Mouse (Mus musculus) macrophage (primary cell): Measurements from ENCODE around the gene Abcb11. TPM values are rescaled to one million over a fixed set of nuclear protein-coding genes. Genes with fewer than 3 reads are reported as not detected.

ENCODE experiments used
- H3K27ac ChIP-seq: fragments of 350-480 bp; formaldehyde crosslinking; 2 replicates; pipeline ENCODE4 v1.9.0; 2021
- H3K36me3 ChIP-seq: fragments of 350-480 bp; formaldehyde crosslinking; 2 replicates; pipeline ENCODE4 v1.9.0; 2021; ENCODE audit errors: inconsistent target
- H3K4me3 ChIP-seq: fragments of 350-480 bp; formaldehyde crosslinking; 2 replicates; pipeline ENCODE4 v1.9.0; 2021; ENCODE audit errors: inconsistent target
- H3K79me2 ChIP-seq: fragments of 350-480 bp; formaldehyde crosslinking; 2 replicates; pipeline ENCODE4 v1.9.0; 2021; ENCODE audit errors: inconsistent target
- WGBS: methylation state at CpG from one replicate; pipeline ENCODE4 v1.1.7; 2026; ENCODE audit warnings: inconsistent platforms; ENCODE audit not compliant: missing documents; 5-methylcytosine and 5-hydroxymethylcytosine counted together
- polyA plus RNA-seq: library from polyadenylated mRNA; stranded (reverse); fragments of 250-400 nt; gene quantifications from 3 replicates; pipeline ENCODE4 v1.2.4, GENCODE M21; 2018; ENCODE audit warnings: inconsistent platforms

The Abcb11 gene
- polyA plus RNA-seq, 1 experiment from 2014 or later = not detected

DNA sequence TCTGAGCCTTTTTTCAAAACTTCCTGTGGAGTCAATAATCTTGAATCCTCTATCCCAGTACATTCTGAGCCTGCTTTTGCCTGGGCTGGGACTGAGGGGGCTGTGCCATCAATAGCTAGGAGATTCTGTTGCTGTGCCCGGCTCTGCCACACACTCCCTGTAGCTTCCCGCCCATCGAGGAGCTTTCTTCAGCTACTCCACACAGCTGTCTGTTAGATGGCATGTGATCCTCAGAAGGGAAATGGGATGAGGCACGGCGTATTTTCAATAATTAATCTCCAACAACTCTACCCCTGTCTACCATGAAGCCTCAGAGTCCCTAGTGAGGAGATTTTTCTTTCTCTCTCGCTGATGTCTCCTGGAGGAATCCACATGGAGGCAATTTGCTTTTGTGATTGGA, 113.8 kb downstream of the Abcb11 start:
- 95% methylated on average over 6 of the region's 6 CpGs for WGBS
- Histone ChIP-seq H3K36me3 (no peaks in the 10 kb centered on the region), H3K79me2 (no peaks in the 10 kb centered on the region), H3K4me3 (no peak overlapping the region), H3K27ac (no peak overlapping the region)

- 88% methylated on average over 9 of the region's 9 CpGs for WGBS
- no peak overlapping the region for H3K27ac ChIP-seq
- H3K79me2 ChIP-seq = no peaks in the 10 kb centered on the region
- H3K4me3 ChIP-seq = no peak overlapping the region
- H3K36me3 ChIP-seq = no peaks in the 10 kb centered on the region
Measured at GRCm38 (mm10) chr2:69226876-69227275, 115.5 kb downstream of the Abcb11 start.

DNA sequence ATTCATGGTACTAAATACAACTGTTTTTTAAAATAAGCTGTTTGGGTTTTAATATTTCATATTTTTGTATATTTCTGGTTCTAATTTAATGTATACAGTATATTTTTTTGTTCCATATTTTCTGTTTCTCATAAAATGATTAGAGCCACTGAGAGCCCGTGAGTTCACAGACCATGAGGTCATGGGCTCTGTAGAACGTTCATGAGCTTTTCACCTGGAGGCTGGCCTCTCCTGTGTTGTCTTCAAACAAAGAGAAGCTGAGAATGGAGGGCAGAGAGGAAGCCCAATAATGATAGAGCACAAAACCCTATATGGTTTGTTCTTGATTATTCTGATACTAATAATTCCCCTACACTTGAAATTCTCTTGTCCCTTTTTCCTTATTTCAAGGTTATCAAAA, 117.7 kb downstream of the Abcb11 start:
- Histone ChIP-seq H3K36me3 (no peaks in the 10 kb centered on the region), H3K79me2 (no peaks in the 10 kb centered on the region), H3K4me3 (no peak overlapping the region), H3K27ac (no peak overlapping the region)
- 74% methylated on average over 2 of the region's 2 CpGs for WGBS

GRCm38 (mm10) chr2:69222815-69223214, 119.6 kb downstream of the Abcb11 start:
- no peak overlapping the region for H3K27ac ChIP-seq
- no peaks in the 10 kb centered on the region for H3K79me2 ChIP-seq
- H3K36me3 ChIP-seq = no peaks in the 10 kb centered on the region
- H3K4me3 ChIP-seq = no peak overlapping the region
- 94% methylated on average over 10 of the region's 10 CpGs for WGBS

GRCm38 (mm10) chr2:69221868-69222416, 120.5 kb downstream of the Abcb11 start:
- Histone ChIP-seq H3K27ac (no peak overlapping the region), H3K4me3 (no peak overlapping the region), H3K79me2 (no peaks in the 10 kb centered on the region), H3K36me3 (no peaks in the 10 kb centered on the region)
- WGBS = 91% methylated on average over 5 of the region's 5 CpGs

- Histone ChIP-seq H3K36me3 (no peaks in the 10 kb centered on the region), H3K4me3 (no peak overlapping the region), H3K79me2 (no peaks in the 10 kb centered on the region), H3K27ac (no peak overlapping the region)
- 95% methylated on average over 7 of the region's 7 CpGs for WGBS
Measured at GRCm38 (mm10) chr2:69215242-69215641, 127.2 kb downstream of the Abcb11 start.

DNA sequence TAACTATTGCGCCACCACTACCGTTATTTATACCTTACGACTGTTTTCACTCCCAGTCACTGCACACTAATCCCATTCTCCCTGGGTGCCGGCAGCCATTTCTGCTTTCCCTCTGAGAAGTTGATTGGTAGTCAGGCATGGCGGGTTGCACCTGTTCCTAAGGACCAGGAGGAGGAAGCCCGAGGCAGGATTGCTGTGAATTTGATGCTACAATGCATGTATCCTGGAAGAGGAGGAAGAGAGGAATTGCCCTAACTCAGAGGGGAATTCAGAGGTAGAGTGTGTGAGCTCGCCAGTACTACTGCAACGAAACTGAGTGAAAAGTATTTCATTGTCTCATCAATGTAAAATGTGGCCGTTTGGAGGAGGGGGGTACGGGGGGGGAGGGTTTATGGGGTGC, 129.8 kb downstream of the Abcb11 start:
- Histone ChIP-seq H3K4me3 (no peak overlapping the region), H3K36me3 (no peaks in the 10 kb centered on the region), H3K79me2 (no peaks in the 10 kb centered on the region), H3K27ac (no peak overlapping the region)
- WGBS = 84% methylated on average over 10 of the region's 10 CpGs

DNA sequence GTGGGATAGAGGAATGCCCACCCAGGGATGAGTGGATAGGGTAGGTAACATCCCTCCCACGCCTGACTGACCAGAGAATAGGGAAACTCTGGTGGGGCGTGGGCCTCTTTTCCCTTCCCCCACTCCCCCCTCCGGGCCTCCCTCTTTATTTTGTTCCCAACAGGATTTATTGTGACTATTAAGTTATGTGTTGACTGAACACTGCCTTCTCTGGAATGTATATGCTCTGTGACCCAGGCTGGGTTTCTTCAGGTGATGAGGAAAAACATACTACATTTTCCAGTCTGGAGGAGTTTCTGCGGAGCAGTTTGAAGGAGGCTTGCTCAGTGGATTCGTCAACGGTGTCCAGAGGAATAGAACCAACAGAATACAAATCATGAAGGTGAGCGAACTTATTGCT, 131.6 kb downstream of the Abcb11 start, which contains the start of gene G6pc2:
Gene G6pc2, plus strand, starts transcription at position 301 of the 400 bp plus-strand sequence.
- H3K36me3 ChIP-seq = no peaks in the 10 kb centered on the region
- WGBS = 92% methylated on average over 6 of the region's 7 CpGs
- H3K4me3 ChIP-seq = no peak within 1 kb of the TSS
- no peak within 1 kb of the TSS for H3K27ac ChIP-seq
- H3K79me2 ChIP-seq = no peaks in the 10 kb centered on the region

DNA sequence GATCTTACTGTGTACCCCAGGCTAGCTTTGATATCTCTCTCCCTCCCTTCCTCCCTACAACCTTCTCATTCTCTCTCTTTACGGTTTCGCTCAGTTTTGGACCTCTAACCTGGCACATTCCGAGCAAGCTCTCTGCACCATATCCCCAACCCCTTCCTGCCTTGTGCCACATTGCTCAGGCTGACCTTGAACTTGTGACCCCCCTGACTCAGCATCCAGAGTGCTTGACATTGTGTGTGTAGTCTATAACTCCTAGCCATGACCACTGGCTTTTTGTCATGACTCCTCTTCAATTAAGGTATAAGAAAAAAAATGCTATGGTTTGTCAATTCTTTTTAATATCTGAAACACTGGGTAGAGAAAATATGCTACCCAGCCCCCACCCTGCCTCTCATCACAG, 132.7 kb downstream of the Abcb11 start:
- WGBS = 87% methylated on average over 3 of the region's 3 CpGs
- Histone ChIP-seq H3K36me3 (no peaks in the 10 kb centered on the region), H3K27ac (no peak overlapping the region), H3K79me2 (peaks cover 10% of the 10 kb centered on the region), H3K4me3 (no peak overlapping the region)

GRCm38 (mm10) chr2:69206523-69206922, 135.9 kb downstream of the Abcb11 start:
- peaks cover 16% of the 10 kb centered on the region for H3K79me2 ChIP-seq
- H3K27ac ChIP-seq = no peak overlapping the region
- WGBS = 29% methylated on average over 7 of the region's 7 CpGs
- H3K36me3 ChIP-seq = no peaks in the 10 kb centered on the region; the same call in 1 of the 2 replicates
- peak overlapping the region; percentile 83 for H3K4me3 ChIP-seq

GRCm38 (mm10) chr2:69205791-69206351, 136.5 kb downstream of the Abcb11 start, which contains the start of gene Spc25:
TSS of gene Spc25 (minus strand) at chr2:69206194.
- Histone ChIP-seq H3K36me3 (no peaks in the 10 kb centered on the region; the same call in 1 of the 2 replicates), H3K4me3 (peak within 1 kb of the TSS; percentile 83), H3K79me2 (peaks cover 16% of the 10 kb centered on the region), H3K27ac (peak within 1 kb of the TSS; percentile 37)
- 2% methylated on average over 46 of the region's 46 CpGs for WGBS

GRCm38 (mm10) chr2:69205185-69205584, 137.2 kb downstream of the Abcb11 start:
- Histone ChIP-seq H3K36me3 (no peaks in the 10 kb centered on the region; the same call in 1 of the 2 replicates), H3K4me3 (peak overlapping the region; percentile 83), H3K27ac (peak overlapping the region; percentile 37), H3K79me2 (peaks cover 16% of the 10 kb centered on the region)
- whole genome bisulfite sequencing = 31% methylated on average over 6 of the region's 6 CpGs

DNA sequence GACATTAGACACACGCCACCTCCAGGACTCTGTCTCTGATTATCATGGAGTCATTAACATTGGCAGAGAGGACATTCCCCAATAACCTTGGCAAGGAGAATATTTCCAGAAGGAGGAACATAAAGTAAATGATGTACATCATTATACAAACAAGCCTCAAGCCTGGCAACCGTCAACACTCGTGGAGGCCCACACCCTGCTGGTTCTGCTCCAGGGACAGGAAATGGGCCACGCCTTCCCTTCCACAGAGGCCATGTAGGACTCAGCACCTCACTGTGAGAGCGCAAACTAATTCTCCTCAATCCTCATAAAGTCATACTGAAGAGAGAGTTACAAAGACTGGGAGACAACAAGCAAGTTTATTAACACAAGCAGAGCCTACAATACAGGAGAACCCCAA, 148.9 kb downstream of the Abcb11 start:
- Histone ChIP-seq H3K27ac (no peak overlapping the region), H3K79me2 (no peaks in the 10 kb centered on the region), H3K4me3 (no peak overlapping the region), H3K36me3 (no peaks in the 10 kb centered on the region)
- WGBS = 100% methylated on average over 5 of the region's 5 CpGs

DNA sequence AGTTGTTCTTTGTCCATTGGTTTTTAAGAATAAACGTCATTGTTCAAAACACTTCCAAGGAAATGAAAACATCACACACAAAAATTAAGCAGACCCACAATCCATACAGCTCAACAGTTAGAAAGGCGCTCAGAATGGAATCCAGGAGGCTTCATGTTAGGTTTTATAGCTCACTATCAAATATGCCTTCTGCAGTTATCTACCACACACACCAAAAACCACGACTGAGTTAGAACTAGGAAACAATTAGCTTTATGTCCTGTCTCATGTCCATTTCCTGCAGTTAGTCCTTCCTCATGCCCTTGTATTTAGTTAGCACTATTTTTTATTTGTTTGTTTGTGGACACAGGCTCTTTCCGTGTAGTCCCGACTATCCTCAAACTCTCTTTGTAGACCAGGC, 151.4 kb downstream of the Abcb11 start:
- 73% methylated on average over 5 of the region's 5 CpGs for WGBS
- 0 out of 2 replicates have a peak, but pooled peaks cover 3% of the 10 kb centered on the region for H3K36me3 ChIP-seq

GRCm38 (mm10) chr2:69189222-69189621, 153.2 kb downstream of the Abcb11 start:
- no peak overlapping the region for H3K4me3 ChIP-seq
- H3K79me2 ChIP-seq = no peaks in the 10 kb centered on the region
- 0 out of 2 replicates have a peak, but pooled peaks cover 3% of the 10 kb centered on the region for H3K36me3 ChIP-seq
- no peak overlapping the region for H3K27ac ChIP-seq
- 93% methylated on average over 4 of the region's 4 CpGs for WGBS

More for the DNA sequence above, 151.4 kb downstream of the Abcb11 start:
- Histone ChIP-seq H3K27ac (no peak overlapping the region), H3K4me3 (no peak overlapping the region), H3K79me2 (no peaks in the 10 kb centered on the region)
